Mouse (Mus musculus) layer of hippocampus, postnatal 10 days (tissue): ENCODE results near the gene Cntn4. TPM values are rescaled to one million over a fixed set of nuclear protein-coding genes. Genes with fewer than 3 reads are reported as not detected.
A peak's percentile ranks its signal among the peaks of the same experiment; 100 is the strongest.

Source experiments
- DNase-seq, 2 experiments: peaks; one replicate each; pipeline ENCODE4 v3.0.0; 2021; ENCODE audit warnings: low spot score in 2 of 2
- total RNA-seq, 2 experiments: library from RNA; stranded (reverse); gene quantifications; 2 replicates each; pipeline ENCODE4 v1.2.3; 2021

Cntn4 gene
- total RNA-seq, 2 experiments from 2014 or later = 29.1 to 33.8 TPM

DNA sequence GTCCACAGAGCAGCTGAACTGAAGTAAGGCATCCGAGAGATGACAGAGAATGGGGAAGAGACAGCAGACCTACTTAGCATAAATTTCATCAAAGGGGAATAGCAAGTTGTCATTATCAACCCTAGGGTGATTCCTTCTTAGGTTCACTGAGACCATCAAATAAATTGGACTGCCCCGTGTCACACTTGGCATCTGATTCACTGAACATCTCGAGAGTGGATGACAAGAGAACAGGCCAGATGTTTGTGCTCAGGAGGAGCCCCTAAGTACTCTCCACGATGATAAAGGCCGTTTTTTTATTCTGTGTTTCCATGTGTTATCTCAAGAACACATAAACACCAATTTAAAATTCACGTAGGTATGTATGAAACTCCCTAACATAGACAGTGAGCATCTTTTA, 780.7 kb downstream of the Cntn4 start:
- no peak for DNase-seq

DNA sequence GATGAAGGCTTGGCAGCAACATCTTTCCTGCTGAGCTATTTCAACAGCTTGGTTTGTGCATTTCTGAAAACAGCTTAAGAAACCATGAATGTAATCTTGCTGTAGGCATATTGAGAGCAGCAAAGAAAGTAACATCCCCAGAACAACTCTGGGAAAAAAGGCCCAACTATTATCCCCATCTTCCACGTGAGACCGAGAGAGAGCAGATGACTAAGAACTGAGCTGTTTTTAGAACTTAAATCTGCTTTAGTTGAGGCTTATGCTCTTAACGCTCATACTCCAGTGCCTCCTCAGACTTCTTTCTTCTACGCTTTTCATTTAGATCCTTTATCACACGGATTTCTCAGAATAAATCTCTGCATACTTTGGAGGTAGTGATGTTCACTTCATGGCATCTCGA, 784.9 kb downstream of the Cntn4 start:
- DNase-seq = no peak

DNA sequence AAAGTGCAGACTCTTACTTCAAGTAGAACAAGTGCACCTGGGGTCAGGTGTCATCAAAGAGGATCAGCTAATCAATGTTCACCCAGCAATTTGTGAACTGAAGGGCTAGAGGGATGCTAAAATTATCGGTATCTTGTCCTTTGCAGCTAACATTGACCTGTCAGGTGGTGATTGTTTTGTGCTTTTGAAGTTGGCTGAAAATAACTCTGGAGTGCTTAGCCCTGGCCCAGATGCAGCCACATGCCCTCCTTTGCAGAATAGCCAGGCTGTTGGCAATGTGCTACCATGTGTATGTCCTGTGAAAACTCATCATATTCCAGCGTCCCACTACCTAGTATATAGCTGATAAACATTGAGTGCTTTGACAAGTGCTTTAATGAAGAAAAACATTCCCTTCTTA, 786.4 kb downstream of the Cntn4 start:
- DNase-seq = no peak

DNA sequence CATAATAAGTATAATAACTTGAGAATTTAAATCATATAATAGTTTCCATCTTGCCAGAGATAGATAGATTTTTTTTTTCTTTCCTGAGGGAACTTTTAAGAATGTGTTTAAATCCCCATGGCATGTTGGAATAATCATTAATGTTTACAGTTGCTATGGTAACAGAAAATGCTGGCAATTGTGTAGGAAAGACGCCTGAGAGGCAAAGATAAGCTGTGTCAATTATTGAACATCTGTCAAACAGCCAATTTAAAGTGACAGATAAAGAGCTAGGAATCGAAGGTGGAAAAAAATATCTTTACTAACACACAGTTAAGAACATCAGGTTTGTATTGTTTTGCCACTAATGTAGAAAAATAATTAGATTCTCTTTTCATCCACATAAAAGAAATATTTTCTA, 788.3 kb downstream of the Cntn4 start:
- no peak for DNase-seq

DNA sequence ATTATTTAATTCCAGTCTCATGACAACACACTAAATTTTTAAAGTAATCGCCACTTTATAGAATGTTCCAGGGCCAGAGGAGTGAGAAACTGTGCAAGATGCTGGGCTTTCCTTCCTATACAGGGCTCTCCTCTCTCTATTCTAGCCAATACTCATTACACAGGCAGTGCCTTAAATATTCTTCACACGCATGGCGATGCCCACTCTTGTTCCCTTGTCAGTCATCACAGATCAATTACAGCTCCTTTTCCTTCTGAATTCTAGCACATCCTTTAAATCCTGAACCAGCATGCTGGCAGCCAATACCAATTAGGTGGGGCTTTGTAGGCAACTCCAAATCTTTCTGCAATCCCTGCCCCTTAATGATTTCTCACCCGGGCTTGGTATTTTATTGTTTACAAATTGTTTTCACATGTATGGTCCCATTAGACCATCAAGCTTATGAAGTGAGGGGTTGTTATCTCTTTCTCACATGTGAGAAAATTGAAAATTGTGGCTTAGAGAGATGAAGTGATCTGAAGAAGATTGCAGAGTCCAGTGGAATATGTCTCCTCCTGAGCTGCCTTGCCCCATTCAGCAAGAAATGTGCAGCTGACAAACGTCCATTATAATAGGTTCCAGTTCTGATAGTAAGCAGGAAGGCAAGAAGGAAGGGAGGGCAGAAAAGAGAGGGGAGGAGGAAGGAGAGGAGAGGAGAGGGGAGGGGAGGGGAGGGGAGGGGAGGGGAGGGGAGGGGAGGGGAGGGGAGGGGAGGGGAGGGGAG, 789.0 kb downstream of the Cntn4 start:
- no peak for DNase-seq

DNA sequence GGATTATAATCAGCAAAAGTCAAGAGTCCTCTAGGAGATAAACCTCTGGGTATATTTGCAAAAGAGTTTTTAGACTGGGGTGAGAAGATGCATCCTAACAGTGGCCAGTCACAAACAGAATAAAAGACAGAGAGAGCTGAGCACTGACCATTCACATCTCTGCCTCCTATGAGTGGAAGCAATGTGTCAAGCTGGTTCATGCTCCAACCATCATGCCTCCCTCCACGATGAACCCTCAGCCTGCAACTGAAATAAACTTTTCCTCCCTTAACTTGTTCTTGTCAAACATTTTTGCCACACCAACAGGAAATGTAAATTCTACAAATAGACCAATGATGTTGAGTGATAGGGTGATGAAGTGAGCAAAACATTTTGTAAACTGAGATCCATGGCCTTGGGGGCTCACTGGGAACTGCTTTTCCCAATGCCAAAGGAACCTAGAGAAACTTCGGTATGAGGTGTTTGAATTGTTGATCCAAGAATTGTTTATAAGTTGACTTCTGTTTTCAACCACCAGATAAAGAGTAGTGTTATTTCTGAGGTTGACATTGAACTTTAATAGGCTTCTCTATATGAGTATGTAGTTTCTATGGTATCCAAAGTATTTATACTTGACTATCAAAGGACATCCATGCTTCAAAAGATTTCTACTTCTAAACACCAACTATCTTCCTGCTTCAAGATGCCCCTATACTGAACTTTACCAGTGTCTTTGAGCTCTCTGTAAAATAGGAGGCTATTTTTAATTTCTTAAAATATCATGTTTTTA, 794.6 kb downstream of the Cntn4 start:
- no peak for DNase-seq

DNA sequence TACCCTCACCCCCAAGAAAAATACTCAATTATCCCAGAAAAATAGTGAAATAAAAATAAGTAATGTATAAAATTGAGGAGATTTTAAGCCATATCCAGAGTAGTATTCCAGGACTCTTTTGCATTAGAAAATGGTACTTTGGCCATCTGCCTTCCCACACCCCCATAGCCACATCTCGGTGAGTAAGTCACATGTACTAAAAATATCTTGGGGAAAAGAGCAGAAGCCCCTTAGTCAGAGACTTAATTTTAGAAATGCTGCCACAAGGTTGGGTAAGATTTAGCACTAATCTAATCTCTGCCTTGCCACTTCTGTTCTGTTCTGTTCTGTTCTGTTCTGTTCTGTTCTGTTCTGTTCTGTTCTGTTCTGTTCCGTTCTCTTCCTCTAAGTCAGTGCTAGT, 796.4 kb downstream of the Cntn4 start:
- DNase-seq = no peak

DNA sequence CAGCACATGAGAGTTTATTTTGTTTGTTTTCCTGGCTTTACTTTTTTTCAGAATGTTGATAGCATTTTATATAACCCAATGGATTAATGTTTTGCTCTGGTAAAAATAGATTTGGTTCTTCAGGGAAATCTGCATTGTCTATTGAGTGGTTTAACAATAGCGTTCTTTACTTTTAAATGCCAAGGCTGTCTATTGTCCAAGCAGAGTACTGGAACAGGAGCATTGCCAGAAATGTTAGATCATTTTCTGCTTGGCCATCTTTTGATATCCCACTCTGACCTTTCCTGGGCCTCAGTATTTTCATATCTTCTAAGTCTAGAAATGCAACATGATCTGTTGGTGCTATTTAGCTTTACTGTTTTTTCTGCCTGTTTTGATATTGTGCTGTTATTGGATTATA, 804.1 kb downstream of the Cntn4 start:
- DNase-seq = no peak

DNA sequence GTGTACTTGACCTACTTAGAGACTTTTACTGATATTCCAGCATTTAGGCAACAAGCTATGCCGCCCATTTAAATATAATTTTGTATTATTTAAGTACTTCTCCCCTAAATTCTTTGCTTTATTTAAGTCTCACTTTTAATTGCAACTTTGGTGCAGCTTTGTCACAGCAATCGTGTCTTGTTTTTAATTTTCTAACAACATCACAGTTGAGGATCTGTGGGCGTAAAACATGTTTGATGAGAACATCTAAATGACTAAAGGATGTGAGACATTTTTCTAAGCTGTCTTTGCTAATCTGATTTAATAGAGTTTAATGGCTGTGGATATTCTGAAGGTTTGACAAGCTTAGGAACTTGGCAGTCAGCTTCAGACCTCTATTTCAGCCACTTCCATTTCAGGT, 818.8 kb downstream of the Cntn4 start:
- no peak for DNase-seq

DNA sequence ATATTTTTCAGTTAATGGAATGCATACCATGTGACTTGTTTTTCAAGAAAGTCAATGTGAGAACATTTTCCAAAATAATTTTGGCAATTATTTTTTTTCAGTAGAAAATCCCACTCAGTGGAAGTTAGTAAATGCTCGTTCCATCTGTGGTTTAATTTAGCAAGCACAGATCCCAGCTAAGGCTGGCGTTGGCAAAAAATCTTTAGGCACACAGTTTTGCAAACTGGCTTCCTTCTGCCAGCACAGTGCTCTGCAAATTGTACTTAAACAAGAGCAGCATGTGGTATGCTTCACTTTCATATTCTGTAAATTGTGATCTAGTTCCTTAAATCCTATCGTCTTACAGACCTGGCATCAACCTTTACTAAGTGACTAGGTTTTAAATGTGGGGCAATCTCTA, 821.7 kb downstream of the Cntn4 start:
- peak; percentile 14 to 34 for DNase-seq

DNA sequence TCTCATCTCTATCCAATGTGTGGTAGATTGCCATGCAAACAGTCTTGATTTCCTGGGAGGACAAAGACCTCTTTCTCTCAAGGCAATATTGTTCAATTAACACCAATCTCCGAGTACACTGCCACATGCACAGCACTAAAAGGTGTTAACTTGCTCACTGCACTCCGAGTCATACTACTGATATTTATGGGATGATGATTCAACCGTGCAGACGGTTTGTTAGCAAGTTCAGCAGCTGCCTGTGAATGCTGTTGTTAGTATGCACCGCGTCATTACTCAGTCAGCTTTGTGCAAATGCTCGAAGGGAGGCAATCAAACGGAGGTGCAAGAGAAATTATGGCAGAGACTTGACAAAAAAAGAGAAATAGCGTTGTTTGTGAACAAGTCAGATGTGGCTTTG, 826.5 kb downstream of the Cntn4 start:
- DNase-seq = peak in 1 of 2 experiments; percentile 15

DNA sequence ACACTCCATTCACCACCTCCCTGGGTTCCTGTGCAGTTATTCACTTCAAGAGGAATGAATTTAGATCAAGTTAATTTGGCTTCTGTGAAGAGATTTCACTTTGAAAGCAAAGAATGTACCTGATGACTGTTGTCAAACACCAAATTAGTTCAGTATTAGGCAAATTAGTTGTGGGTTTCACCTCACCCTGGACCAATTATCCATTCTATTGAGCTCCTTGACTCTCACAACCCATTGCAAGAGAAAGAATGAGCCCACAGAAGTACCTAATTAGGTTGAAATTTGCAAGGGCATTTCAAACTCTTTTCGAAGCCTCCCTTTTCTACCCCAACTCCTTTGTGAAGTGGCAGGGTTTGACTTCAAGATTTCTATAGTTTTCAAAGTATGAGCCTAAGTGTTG, 842.9 kb downstream of the Cntn4 start:
- no peak for DNase-seq

DNA sequence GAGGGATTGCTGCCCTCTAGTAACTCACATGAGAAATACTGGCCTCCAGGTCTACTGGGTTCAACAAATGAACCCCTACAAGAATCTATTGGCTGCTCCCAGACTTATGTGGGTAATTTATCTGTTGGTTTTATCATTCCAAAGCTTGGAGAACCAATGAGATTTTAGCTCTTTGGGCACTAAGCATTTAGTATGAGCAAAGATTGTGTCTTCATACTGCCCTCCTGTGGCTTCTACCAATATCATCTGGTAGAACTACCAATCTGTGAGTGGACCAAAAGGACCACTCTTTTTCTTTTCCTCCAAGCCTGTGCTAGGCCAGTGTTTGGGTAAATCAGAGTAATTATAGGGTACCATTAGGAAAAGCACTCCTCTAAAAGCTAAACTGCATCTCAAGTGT, 866.0 kb downstream of the Cntn4 start:
- no peak for DNase-seq

DNA sequence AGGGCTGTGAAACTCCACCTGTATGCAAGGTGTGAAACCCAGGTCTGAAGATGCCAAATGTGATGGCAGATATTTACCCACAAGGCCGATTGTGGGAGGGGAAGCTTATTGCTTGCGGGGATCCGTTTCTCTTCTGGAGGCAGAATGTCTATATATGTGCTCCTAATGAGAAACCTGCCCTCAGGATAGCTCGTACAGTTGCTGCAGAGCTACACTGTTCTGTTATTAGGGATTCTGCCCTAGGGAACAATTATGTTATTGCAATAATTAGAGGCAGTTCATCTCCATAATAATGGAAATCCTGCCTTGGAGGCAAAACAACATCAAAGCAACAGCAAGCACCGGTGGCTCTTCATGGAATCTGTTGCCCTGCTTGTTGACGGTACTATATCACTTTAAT, 884.2 kb downstream of the Cntn4 start:
- DNase-seq = no peak

DNA sequence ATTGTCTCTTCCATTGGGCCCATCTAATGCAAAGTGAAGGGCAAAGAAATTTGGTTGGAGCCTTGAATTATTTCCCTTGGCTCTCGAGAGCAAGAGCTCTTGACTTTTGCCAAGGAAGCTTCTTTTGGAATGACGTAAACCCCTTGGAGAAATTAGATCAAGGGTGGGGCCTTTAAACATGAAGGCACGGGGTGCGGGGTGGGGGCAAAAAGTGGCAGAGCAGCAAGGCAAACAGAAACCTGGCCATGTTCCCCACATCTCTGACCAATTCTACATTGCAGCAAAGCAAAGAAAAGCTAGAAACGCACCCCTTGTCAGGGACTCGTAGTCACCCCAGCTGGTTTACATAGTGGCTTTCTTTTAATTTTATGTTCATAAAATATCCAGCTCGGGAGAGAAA, 887.9 kb downstream of the Cntn4 start:
- no peak for DNase-seq

DNA sequence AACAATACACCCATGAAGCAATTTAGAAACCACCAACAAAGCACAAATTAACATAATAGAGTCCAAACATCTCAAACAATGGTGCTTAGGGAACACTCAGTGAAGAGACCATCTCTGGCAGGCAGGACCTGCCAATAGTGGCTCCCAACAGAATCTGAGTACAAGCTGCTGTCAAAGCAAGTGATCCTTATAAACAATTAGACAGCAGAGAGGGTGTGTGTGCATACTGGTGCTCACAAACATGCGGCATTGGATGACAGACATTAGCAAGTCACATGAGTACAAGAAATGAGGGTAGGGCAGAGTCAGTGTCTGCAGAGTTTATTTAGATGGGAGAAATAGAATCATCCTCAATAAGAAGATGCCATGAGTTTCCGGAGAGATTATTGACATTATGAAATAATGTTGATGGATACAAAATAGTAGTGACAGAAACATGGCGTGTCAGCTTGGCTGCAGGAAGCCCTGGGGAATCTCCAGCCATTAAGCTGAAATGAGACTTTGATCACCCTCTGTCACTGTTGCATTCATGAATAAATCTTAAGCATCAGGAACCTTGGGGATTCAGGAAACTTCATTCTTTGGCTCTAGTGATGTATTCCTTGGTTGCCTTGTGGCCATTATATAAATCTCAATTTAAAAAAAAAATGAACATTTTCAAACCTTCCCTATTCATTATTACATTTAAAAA, 888.5 kb downstream of the Cntn4 start:
- no peak for DNase-seq

DNA sequence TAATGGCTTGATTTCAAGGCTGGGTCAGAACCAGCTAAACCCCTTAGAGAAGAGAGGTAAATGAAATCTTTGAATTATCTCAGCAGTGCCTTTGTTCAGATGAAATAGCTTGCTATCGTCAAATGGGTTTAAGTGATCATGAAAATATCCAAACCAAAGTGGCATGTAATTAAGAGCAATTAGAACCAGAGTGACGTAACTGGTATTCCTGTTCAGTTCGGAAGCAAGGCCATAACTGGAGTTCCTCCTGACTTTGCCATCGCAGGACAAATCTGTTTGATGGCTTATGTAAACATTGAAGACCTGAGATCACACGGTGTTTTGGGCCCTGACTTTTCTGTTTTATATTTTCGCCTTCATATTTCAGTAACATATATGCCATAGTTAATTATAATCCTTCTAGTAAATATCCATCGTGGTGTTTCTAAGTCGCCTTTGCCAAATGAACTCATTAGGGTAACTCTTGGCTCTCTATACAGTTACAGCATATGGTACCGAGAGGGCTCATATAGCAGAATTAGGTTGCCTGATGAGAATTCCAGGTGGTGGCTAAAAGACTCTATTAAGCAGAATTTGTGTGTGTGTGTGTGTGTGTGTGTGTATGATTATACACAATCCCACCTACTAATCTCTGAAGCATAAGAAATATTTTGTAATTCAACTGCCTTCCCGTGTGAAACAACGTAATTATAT, 889.6 kb downstream of the Cntn4 start:
- DNase-seq = no peak

DNA sequence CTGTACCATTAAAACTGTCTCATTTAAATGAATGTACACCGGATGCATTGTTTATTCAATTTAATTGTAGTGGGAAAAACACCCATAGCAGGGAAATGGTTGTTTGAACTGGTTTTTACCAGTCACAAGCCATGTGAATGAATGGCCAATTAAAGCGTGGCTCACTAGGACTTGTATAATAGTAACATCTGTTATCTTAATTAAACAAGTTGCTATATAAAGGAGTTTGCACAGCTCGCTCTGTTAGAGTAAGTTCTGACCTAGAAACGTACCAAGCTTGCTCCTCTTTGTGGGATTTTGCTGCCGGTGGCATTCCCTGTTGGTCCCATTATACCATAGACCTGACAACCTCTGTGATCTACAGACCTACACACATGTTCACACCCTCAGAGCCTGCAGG, 902.7 kb downstream of the Cntn4 start:
- no peak for DNase-seq

DNA sequence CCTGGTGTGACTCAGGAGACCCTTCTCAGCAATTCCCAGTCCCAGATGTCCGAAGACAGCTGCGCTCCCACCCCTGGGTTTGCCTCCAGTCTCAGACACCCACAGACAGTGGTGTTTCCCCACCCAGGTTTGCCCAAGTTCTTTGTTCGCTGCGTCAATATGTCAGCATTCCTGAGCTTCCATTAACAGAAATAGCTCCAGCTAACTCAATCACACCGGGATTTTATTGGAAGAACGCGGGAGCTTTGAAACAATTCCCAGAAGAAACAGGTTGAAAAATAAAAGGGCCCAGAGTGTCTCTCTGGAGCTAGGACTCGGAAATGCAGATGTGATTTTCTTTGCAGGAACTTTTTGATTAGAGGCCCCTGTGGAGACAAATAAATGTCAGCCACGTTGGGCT, 916.3 kb downstream of the Cntn4 start:
- no peak for DNase-seq

DNA sequence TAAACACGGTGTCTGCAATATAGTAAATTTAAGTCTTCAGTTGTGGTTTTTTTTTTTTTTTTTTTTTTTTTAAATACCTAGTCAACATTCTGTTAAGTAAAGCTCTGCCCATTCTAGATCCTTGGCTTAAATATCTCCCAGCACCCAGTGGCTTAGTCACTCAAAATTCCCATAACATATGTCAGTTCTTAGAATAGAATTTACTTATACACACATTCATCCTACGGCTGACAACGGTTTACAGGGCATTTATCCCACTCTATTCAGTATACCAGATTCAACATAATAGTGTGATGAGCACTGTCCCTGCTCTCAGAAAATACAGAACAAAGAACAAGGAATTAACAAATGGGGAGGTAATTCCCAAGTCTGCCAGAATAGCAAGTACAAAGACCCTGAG, 939.6 kb downstream of the Cntn4 start:
- DNase-seq = no peak

DNA sequence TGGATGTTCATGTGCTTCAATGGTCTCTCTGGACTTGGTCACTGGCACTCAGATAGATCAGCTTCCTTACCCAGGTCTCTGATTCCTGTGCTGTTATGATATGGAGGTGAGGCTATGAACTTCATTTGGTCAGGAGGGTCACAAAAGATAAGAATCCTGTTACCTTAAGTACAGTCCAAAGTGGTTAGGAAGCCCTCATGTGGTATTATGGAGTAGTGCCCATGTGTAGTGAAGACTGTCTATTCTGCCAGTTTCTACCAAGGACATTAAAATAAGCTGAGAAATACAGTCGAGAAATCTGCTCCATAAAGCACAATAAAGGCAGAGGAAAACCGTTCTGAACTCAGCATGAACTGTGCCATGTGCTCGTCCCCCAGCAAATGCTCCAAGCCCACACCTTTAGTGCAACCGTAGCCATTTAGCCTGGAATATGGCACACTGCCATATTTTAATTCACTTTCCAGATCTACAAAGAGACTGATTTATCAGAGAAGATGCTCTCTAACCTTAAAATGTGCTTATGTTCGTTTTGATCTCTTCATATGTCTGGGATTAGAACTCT, 943.8 kb downstream of the Cntn4 start:
- DNase-seq = no peak
